Mouse (Mus musculus) left cerebral cortex, postnatal 36 days (tissue): ENCODE measurements at regions not wholly inside any gene's neighbourhood (a gene's known extent, or its start where the extent isn't known, plus 50 kb on each side); places are given as distances from the start of the nearest gene placed in this dataset.
"Not testable (repeated sequence)": the region's sequence is repeated elsewhere in the genome, so short reads cannot be mapped to it uniquely, and the experiment has no call there.

Source experiments
- DNase-seq, 2 experiments: peaks; one replicate each; pipeline ENCODE4 v3.0.0; 2021 to 2022; ENCODE audit warnings: low spot score in 2 of 2, mixed read lengths in 1 of 2
- intact Hi-C: fragments of 180-260 bp; cut with DNase I; formaldehyde crosslinking; loops from one replicate; pipeline ENCODE4 v1.15.1; 2025

DNA sequence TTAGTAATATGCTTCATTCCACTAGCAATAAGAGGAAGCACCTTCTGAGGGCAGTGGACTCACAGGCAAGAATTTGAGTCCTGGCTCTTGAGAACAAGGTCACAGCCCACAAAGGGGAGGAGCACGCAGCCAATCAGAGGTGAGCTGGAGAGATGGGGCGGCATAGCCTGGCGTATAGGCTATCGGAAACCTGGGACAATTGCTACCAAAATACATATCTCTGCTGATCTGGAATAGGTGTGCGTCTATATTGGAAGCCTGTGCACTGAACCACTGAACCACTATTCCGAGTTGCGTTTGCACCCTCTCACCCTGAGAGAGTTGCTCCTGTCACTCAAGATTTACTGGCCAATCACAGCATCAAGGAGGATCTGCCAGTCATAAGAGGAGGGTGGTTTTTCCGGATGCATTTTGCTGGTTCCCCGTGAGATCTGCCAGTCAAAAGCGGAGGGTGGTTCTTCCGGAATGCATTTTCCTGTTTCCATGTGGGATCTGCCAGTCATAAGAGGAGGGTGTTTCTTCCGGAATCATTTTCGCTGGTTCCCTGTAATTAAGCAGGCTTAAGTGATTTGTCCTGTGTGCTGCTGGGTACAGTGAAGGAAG lies 80.1 kb upstream of the Riok2 start:
- peak; percentile 87 to 91 for DNase-seq
- intact Hi-C loops = not testable (repeated sequence)

DNA sequence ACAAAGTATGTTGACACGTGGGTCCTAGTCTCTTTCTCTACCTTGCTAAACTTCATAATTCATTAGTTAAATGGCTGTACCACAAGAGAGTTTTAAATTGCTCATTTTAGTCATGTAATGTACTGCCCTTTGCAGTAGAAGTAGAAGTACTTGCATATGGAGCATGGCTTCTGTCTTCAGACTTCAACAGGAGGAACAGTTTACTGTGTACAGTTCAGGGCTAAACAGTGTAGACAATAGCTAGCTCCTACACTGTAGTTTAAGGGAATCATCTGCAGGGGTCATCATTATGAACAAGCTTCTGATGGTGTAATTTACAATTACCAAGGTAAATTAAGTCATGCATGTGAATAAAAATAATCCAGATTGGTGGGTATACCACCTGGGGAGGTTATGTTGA lies 79.1 kb upstream of the Riok2 start:
- DNase-seq, intact Hi-C loops: not testable (repeated sequence)

DNA sequence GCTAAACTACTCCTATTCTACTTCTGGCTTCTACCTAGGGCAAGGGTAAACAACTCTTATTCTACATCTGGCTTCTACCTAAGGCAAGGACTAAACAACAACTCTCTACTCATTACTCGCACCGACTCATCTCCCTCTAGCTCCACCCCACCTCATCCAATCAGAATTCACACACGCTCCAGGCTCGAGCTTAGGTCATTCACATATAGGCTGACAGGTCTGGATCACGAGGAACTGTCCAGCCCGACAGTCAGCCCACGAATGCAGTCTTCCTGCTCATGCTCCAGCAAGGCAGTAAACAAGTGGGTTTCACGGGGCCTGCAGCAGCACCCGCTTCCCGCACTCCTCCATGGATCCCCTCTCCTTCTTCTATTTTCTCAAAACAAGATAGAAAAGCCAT lies 70.6 kb upstream of the Riok2 start:
- DNase-seq, intact Hi-C loops: not testable (repeated sequence)
